Mouse (Mus musculus) cerebellum, adult 2 months (tissue): ENCODE measurements around the gene Igbp1. TPM values are rescaled to one million over a fixed set of nuclear protein-coding genes. Genes with fewer than 3 reads are reported as not detected.
A peak's percentile ranks its signal among the peaks of the same experiment; 100 is the strongest.

Source experiments
- DNase-seq, 2 experiments: peaks; one replicate each; pipeline ENCODE4 v3.0.0; 2021
- H3K27ac ChIP-seq: fragments of 200-500 bp; 2 replicates; pipeline ENCODE4 v1.5.1; 2012; ENCODE audit warnings: low read length, control low read depth, inconsistent platforms; ENCODE audit not compliant: insufficient read depth
- H3K27me3 ChIP-seq: fragments of 200-500 bp; 2 replicates; pipeline ENCODE4 v1.6.1; 2012; ENCODE audit warnings: inconsistent platforms, mild to moderate bottlenecking, low read length, moderate library complexity; ENCODE audit not compliant: control insufficient read depth, insufficient read depth
- H3K4me1 ChIP-seq: fragments of 200-500 bp; 2 replicates; pipeline ENCODE4 v1.6.1; 2011; ENCODE audit warnings: low read length; ENCODE audit not compliant: control insufficient read depth, insufficient read depth
- H3K4me3 ChIP-seq: fragments of 200-500 bp; replicated peaks from 2 replicates; pipeline ENCODE3; 2011; ENCODE audit warnings: mild to moderate bottlenecking, low read depth, low read length, control low read depth; ENCODE audit not compliant: insufficient read depth
- CTCF ChIP-seq: fragments of 200-500 bp; IDR thresholded peaks from 2 replicates; pipeline ENCODE4 v1.5.1; 2011; ENCODE audit warnings: low read depth, mild to moderate bottlenecking, control low read depth, low read length, moderate library complexity, borderline replicate concordance; ENCODE audit not compliant: insufficient read depth
- POLR2A ChIP-seq: fragments of 200-500 bp; IDR thresholded peaks from 2 replicates; pipeline ENCODE4 v1.6.1; 2011; ENCODE audit warnings: low read length, control low read depth, borderline replicate concordance; ENCODE audit not compliant: insufficient read depth
- WGBS: fragments of 180-500 bp; shearing (Covaris S2); methylation state at CpG from one replicate; pipeline ENCODE4 v1.1.7; 2018; 5-methylcytosine and 5-hydroxymethylcytosine counted together
- polyA plus RNA-seq: library from polyadenylated mRNA; depleted of rRNA; stranded (reverse); fragments of >200 nt; gene quantifications from 2 replicates; pipeline ENCODE4 v1.2.3, GENCODE M21; 2012; rRNA removed

Igbp1 gene
- 47.7 and 51.8 TPM in 2 replicates for polyA plus RNA-seq

- no peaks in the 10 kb centered on the region for H3K4me1 ChIP-seq
- TF ChIP-seq CTCF, result no peak
- no peak for TF ChIP-seq POLR2A
- 8% methylated on average over 32 of the region's 32 CpGs for WGBS
- H3K27me3 ChIP-seq, result no peaks in the 10 kb centered on the region
- H3K4me3 ChIP-seq, result peak within 1 kb of the TSS; percentile 87
- DNase-seq, result peak; percentile 70 to 82
- peak within 1 kb of the TSS; percentile 23; the same call in 1 of the 2 replicates for H3K27ac ChIP-seq
Observed at GRCm38 (mm10) chrX:100494068-100494978, at the start of gene Igbp1. Gene Igbp1 (plus strand): TSS chrX:100494291.

GRCm38 (mm10) chrX:100468047-100468446, 26.0 kb upstream of the Igbp1 start:
- H3K27me3 ChIP-seq, result no peaks in the 10 kb centered on the region
- 57% methylated on average over 4 of the region's 4 CpGs for WGBS

GRCm38 (mm10) chrX:100470126-100470525, 24.0 kb upstream of the Igbp1 start:
- no peak for DNase-seq
- Histone ChIP-seq H3K4me3 (no peak overlapping the region), H3K4me1 (no peaks in the 10 kb centered on the region), H3K27me3 (no peaks in the 10 kb centered on the region), H3K27ac (no peak overlapping the region)
- TF ChIP-seq POLR2A, result no peak
- no peak for TF ChIP-seq CTCF
- WGBS, result 39% methylated on average over 3 of the region's 3 CpGs

More at GRCm38 (mm10) chrX:100468047-100468446, 26.0 kb upstream of the Igbp1 start:
- no peak overlapping the region for H3K4me3 ChIP-seq
- no peaks in the 10 kb centered on the region for H3K4me1 ChIP-seq
- no peak for DNase-seq
- TF ChIP-seq POLR2A, result no peak
- TF ChIP-seq CTCF, result no peak
- H3K27ac ChIP-seq, result no peak overlapping the region

GRCm38 (mm10) chrX:100471491-100471890, 22.6 kb upstream of the Igbp1 start:
- no peak for DNase-seq
- no peak overlapping the region for H3K27ac ChIP-seq
- WGBS, result 66% methylated on average over 3 of the region's 3 CpGs
- TF ChIP-seq CTCF (no peak), POLR2A (no peak)
- no peaks in the 10 kb centered on the region for H3K4me1 ChIP-seq
- no peaks in the 10 kb centered on the region for H3K27me3 ChIP-seq
- H3K4me3 ChIP-seq, result no peak overlapping the region

- Histone ChIP-seq H3K4me1 (no peaks in the 10 kb centered on the region), H3K4me3 (no peak overlapping the region), H3K27ac (no peak overlapping the region), H3K27me3 (no peaks in the 10 kb centered on the region)
- DNase-seq, result no peak
- TF ChIP-seq CTCF (no peak), POLR2A (no peak)
- 72% methylated on average over 4 of the region's 4 CpGs for WGBS
Observed at GRCm38 (mm10) chrX:100475569-100476223, 18.4 kb upstream of the Igbp1 start.

GRCm38 (mm10) chrX:100480317-100480716, 13.8 kb upstream of the Igbp1 start:
- Histone ChIP-seq H3K27me3 (no peaks in the 10 kb centered on the region), H3K27ac (no peak overlapping the region), H3K4me3 (no peak overlapping the region), H3K4me1 (no peaks in the 10 kb centered on the region)
- 21% methylated on average over 3 of the region's 3 CpGs for WGBS
- DNase-seq, result peak; percentile 49 to 60
- peak; percentile 70 for TF ChIP-seq CTCF
- TF ChIP-seq POLR2A, result no peak

- TF ChIP-seq POLR2A (no peak), CTCF (no peak)
- peak overlapping the region; percentile 87 for H3K4me3 ChIP-seq
- H3K4me1 ChIP-seq, result no peaks in the 10 kb centered on the region
- no peak overlapping the region for H3K27ac ChIP-seq
- 15% methylated on average over 22 of the region's 22 CpGs for WGBS
- no peaks in the 10 kb centered on the region for H3K27me3 ChIP-seq
- DNase-seq, result no peak
Observed at GRCm38 (mm10) chrX:100493500-100494067, 507 bp upstream of the Igbp1 start.
